Mouse (Mus musculus) liver, embryonic 16.5 days (tissue): Measurements from ENCODE around the gene Zfp330. TPM values are rescaled to one million over a fixed set of nuclear protein-coding genes. Genes with fewer than 3 reads are reported as not detected.

ENCODE experiments used
- ATAC-seq: fragments of 200-750 bp; cut with Nextera tagmentation; 2 replicates; pipeline ENCODE4 v1.8.0; 2017; ENCODE audit warnings: low read depth, mild to moderate bottlenecking, moderate number of reproducible peaks, moderate library complexity
- H3K27ac ChIP-seq: fragments of 300-500 bp; sonication (generic); 2 replicates; pipeline ENCODE4 v1.5.1; 2014; ENCODE audit warnings: mild to moderate bottlenecking, low read length
- H3K27me3 ChIP-seq: fragments of 300-500 bp; sonication (generic); 2 replicates; pipeline ENCODE4 v1.6.1; 2014; ENCODE audit warnings: low read depth, low read length, mixed read lengths; ENCODE audit not compliant: control insufficient read depth, insufficient read depth
- H3K36me3 ChIP-seq: fragments of 300-500 bp; sonication (generic); 2 replicates; pipeline ENCODE4 v1.6.1; 2014; ENCODE audit warnings: mild to moderate bottlenecking; ENCODE audit not compliant: control insufficient read depth, insufficient read depth
- H3K4me1 ChIP-seq: fragments of 300-500 bp; sonication (generic); 2 replicates; pipeline ENCODE4 v1.6.1; 2014; ENCODE audit warnings: low read depth, low read length, mixed read lengths; ENCODE audit not compliant: control insufficient read depth
- H3K4me2 ChIP-seq: fragments of 300-500 bp; sonication (generic); 2 replicates; pipeline ENCODE4 v1.6.1; 2014; ENCODE audit warnings: low read depth, low read length, mixed read lengths
- H3K4me3 ChIP-seq: fragments of 300-500 bp; sonication (generic); 2 replicates; pipeline ENCODE4 v1.5.1; 2014; ENCODE audit warnings: low read depth, mild to moderate bottlenecking, low read length
- H3K9ac ChIP-seq: fragments of 300-500 bp; sonication (generic); 2 replicates; pipeline ENCODE4 v1.6.1; 2014; ENCODE audit warnings: low read depth, low read length
- H3K9me3 ChIP-seq: fragments of 300-500 bp; sonication (generic); replicated peaks from 2 replicates; pipeline ENCODE4 v1.6.1; 2016; ENCODE audit warnings: low read length; ENCODE audit not compliant: control insufficient read depth
- WGBS: fragments of 180-500 bp; shearing (Covaris S2); extraction: QIAGEN DNeasy Blood & Tissue Kit; methylation state at CpG from one replicate; pipeline ENCODE4 v1.1.7; 2014; ENCODE audit not compliant: insufficient replicate concordance; 5-methylcytosine and 5-hydroxymethylcytosine counted together
- polyA plus RNA-seq: library from polyadenylated mRNA; unstranded; fragments of >200 nt; fragmentation: Nextera tagmentation; extraction: Ambion mirVana; gene quantifications from 2 replicates; pipeline ENCODE4 v1.2.1, GENCODE M21; 2015

Zfp330 gene
- polyA plus RNA-seq: 21.7 and 24.0 TPM in 2 replicates

DNA sequence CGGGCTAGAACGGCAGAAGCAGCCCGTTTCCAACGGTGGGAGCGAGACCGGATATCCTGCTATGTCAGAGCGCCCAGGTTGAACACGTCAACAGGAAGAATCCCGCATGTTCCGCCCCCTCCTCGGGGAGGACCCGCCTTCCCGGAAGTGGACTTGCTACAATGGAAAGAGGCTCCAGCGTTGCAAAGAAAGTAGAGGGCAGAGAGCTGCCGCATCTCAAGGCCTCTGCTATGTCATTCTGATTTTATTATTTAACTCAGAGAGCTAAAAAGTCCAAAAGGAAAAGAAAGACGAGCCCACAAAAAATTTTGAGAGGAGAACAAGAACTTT, at the start of gene Zfp330:
TSS of gene Zfp330 (minus strand) at position 68 of the 330 bp plus-strand sequence.
- H3K27ac ChIP-seq: peak within 1 kb of the TSS; percentile 81
- under 1% methylated on average over 16 of the region's 16 CpGs for WGBS
- H3K9ac ChIP-seq: peak within 1 kb of the TSS; percentile 91
- H3K27me3 ChIP-seq: no peaks in the 10 kb centered on the region
- H3K9me3 ChIP-seq: no peaks in the 10 kb centered on the region
- peak within 1 kb of the TSS; percentile 64 for H3K4me2 ChIP-seq
- peaks cover 6% of the 10 kb centered on the region; the same call in 1 of the 2 replicates for H3K4me1 ChIP-seq
- ATAC-seq: peak; percentile 97
- peaks cover 15% of the 10 kb centered on the region for H3K36me3 ChIP-seq
- peak within 1 kb of the TSS; percentile 93 for H3K4me3 ChIP-seq

DNA sequence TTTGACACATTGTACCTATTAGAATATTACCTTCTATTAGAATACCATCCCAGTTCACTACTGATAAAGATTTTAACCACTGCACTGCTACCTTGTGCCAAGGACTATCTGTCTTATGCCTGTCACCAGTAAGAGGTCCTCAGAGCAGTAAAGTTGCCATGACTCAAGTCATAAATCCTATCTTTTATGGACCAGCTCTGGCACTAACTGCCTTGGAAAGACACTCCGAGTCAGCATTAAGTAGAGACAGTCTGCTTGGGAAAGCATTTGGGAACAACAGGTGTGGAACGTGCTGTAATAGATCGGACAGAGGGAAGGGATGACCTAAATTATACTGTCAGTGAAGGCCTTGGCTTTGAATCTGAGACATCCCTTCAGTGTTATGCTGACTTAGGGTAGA, 4.0 kb upstream of the Zfp330 start:
- H3K9ac ChIP-seq: no peak overlapping the region
- H3K27me3 ChIP-seq: no peaks in the 10 kb centered on the region
- H3K4me1 ChIP-seq: peaks cover 6% of the 10 kb centered on the region; the same call in 1 of the 2 replicates
- H3K4me2 ChIP-seq: no peak overlapping the region
- H3K27ac ChIP-seq: no peak overlapping the region
- H3K36me3 ChIP-seq: no peaks in the 10 kb centered on the region
- ATAC-seq: no peak
- no peaks in the 10 kb centered on the region for H3K9me3 ChIP-seq
- WGBS: 62% methylated on average over 3 of the region's 3 CpGs
- no peak overlapping the region for H3K4me3 ChIP-seq

DNA sequence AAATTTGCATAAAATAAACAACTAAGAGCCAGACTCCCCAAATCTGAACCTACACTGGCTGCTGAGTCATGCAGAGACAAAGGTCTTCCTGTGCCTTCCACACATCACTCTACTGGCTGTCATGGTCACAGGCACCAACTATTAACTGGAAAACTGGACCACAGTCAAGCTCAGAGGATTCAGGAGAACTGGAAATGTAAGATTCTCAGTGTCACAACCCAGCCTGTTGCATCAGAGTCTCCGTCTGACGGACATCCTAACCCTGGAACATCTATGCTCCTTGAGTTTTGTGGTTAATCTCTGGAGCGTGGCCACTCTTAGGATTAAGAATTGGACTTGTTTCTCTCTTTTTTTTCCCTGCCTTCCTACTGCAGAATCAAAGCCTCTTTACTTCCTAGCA, 3.4 kb upstream of the Zfp330 start:
- Histone ChIP-seq H3K27me3 (no peaks in the 10 kb centered on the region), H3K27ac (no peak overlapping the region), H3K4me2 (no peak overlapping the region), H3K4me1 (peaks cover 6% of the 10 kb centered on the region; the same call in 1 of the 2 replicates), H3K9ac (no peak overlapping the region), H3K4me3 (no peak overlapping the region), H3K9me3 (no peaks in the 10 kb centered on the region), H3K36me3 (no peaks in the 10 kb centered on the region)
- WGBS: 65% methylated on average over 3 of the region's 3 CpGs
- ATAC-seq: no peak

DNA sequence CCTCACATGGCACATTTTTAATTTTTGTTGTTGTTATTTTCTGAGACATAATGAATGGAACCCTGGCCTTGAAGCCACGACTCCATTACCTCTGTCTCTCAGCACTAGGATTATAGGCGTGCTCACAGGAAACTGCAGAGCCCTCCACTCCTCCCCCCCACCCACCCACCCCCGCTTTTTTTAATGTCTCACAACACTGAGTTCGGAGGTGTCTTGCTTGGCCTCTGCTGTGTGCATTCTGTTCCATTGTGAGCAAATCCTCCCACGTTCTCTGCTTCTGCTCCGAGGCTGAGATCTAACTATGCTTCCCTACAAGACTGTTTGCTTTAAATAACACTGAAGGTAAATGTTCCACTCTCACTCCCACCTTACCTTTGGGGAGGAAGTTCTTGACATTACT, 522 bp upstream of the Zfp330 start:
- WGBS: 46% methylated on average over 6 of the region's 6 CpGs
- Histone ChIP-seq H3K4me3 (peak overlapping the region; percentile 93), H3K9ac (peak overlapping the region; percentile 91; the same call in 1 of the 2 replicates), H3K27ac (no peak overlapping the region), H3K27me3 (no peaks in the 10 kb centered on the region), H3K9me3 (no peaks in the 10 kb centered on the region), H3K36me3 (peaks cover 15% of the 10 kb centered on the region), H3K4me2 (peak overlapping the region; percentile 64), H3K4me1 (peaks cover 6% of the 10 kb centered on the region; the same call in 1 of the 2 replicates)
- ATAC-seq: no peak

DNA sequence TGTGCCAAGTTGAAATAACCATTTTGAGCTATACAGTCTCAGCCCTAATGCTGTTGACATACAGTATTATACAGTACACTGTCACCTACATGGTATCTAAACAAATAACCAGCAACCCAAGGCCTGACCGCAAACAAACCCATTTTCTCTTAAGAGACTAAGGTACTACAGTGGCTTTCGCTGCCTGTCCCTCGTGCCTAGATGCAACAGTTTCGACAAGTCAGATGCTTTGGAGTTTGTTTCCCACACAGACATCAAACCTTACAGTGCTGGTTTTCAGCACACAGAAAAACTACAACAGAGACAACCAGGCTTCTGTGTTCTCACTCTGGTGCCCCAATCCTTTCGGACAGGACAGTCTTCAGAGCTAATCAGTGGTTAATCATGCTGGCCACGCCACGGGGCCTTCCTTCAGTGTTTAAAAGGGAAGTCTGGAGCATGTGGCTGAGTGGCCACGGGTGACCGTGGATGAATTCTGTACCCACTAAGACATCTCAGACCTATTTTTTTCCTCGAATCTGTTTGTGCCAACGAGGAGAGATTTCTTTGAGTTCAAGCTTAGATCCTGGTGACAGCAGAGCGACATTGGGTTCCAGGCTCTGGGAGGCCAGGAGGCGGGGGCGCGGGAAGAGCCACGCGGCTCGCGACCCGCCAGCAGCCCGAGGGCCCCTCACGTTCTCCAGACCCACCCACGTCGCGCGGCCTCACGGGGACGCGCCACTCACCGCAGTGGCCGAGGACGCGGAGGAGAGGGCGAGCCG, 448 bp downstream of the Zfp330 start:
- Histone ChIP-seq H3K27ac (peak overlapping the region; percentile 81), H3K4me2 (peak overlapping the region; percentile 64), H3K4me3 (peak overlapping the region; percentile 93), H3K36me3 (peaks cover 18% of the 10 kb centered on the region), H3K9me3 (no peaks in the 10 kb centered on the region), H3K27me3 (no peaks in the 10 kb centered on the region), H3K4me1 (peaks cover 6% of the 10 kb centered on the region; the same call in 1 of the 2 replicates), H3K9ac (peak overlapping the region; percentile 91)
- 3% methylated on average over 34 of the region's 35 CpGs for WGBS
- peak; percentile 26; the same call in 1 of the 2 replicates for ATAC-seq

GRCm38 (mm10) chr8:82770886-82771285, 3.1 kb downstream of the Zfp330 start:
- Histone ChIP-seq H3K27ac (no peak overlapping the region), H3K4me2 (no peak overlapping the region), H3K9ac (no peak overlapping the region), H3K36me3 (peaks cover 20% of the 10 kb centered on the region), H3K4me3 (no peak overlapping the region), H3K27me3 (no peaks in the 10 kb centered on the region), H3K9me3 (no peaks in the 10 kb centered on the region), H3K4me1 (peaks cover 6% of the 10 kb centered on the region; the same call in 1 of the 2 replicates)
- ATAC-seq: no peak
- 79% methylated on average over 3 of the region's 3 CpGs for WGBS

- no peak overlapping the region for H3K4me2 ChIP-seq
- ATAC-seq: no peak
- H3K4me1 ChIP-seq: no peaks in the 10 kb centered on the region
- no peak overlapping the region for H3K9ac ChIP-seq
- H3K27me3 ChIP-seq: no peaks in the 10 kb centered on the region
- WGBS: 26% methylated on average over 2 of the region's 2 CpGs
- H3K27ac ChIP-seq: no peak overlapping the region
- peaks cover 9% of the 10 kb centered on the region; the same call in 1 of the 2 replicates for H3K36me3 ChIP-seq
- H3K4me3 ChIP-seq: no peak overlapping the region
- H3K9me3 ChIP-seq: no peaks in the 10 kb centered on the region
These were observed 14.9 kb downstream of the Zfp330 start for GRCm38 (mm10) chr8:82759071-82759470.

DNA sequence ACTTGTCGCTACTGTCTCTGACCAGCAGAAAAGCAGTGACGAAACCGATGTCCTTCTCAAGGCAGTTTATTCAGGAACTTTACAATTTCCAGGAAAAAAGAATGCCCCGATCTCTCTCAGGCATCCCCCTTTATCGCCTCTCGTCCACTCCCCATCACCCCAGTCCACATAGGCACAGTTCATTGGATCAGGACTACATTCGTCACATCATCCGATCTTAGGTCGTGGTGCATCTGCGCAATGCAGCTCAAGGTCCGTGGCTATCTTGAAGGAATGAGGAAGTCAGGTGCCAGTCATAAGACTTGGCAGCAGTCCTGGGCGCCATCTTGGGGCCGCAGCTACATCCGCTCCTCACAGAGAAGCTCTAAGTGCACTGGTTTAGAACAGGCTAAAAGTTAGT, 19.0 kb downstream of the Zfp330 start:
- no peak for ATAC-seq
- H3K4me2 ChIP-seq: no peak overlapping the region
- H3K9me3 ChIP-seq: no peaks in the 10 kb centered on the region
- H3K27me3 ChIP-seq: no peaks in the 10 kb centered on the region
- H3K27ac ChIP-seq: no peak overlapping the region
- H3K4me1 ChIP-seq: no peaks in the 10 kb centered on the region
- WGBS: 83% methylated on average over 14 of the region's 14 CpGs
- no peak overlapping the region for H3K4me3 ChIP-seq
- H3K36me3 ChIP-seq: no peaks in the 10 kb centered on the region
- no peak overlapping the region for H3K9ac ChIP-seq

- no peak for ATAC-seq
- Histone ChIP-seq H3K9me3 (no peaks in the 10 kb centered on the region), H3K27ac (no peak overlapping the region), H3K4me1 (no peaks in the 10 kb centered on the region), H3K4me3 (no peak overlapping the region), H3K9ac (no peak overlapping the region), H3K36me3 (no peaks in the 10 kb centered on the region), H3K27me3 (no peaks in the 10 kb centered on the region), H3K4me2 (no peak overlapping the region)
These were observed 27.3 kb downstream of the Zfp330 start for GRCm38 (mm10) chr8:82746617-82747016.
